Mouse (Mus musculus): ENCODE data around the gene Swi5. TPM values are rescaled to one million over a fixed set of nuclear protein-coding genes. Genes with fewer than 3 reads are reported as not detected.

Swi5 gene
- polyA plus RNA-seq, 1 experiment from 2014 or later, result 404 TPM

DNA sequence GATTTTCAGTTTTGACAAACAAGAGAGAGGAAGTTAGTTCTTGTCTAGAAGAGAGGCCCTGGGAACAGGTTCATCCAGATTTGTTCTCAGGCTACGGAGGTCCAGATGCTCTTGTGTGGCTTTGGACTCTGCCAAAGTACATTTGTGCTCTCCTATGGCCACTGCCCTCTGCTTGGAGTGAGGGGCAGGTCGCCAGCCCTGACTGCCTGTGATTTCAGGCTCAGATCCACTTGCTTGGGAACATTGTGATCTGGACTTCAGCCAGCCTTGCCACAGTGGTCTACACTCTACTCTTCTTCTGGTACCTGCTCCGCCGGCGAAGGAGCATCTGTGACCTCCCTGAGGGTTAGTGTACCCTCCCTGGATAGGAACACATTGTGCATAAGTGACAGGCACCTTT is 35.2 kb downstream of the Swi5 start:
- Histone ChIP-seq H3K9me3 (no peaks in the 10 kb centered on the region), H3K4me2 (no peak overlapping the region), H3K27me3 (replicated peaks) (no peaks in the 10 kb centered on the region), H3K36me3 (replicated peaks) (peaks cover 35% of the 10 kb centered on the region; the same call in 1 of the 2 replicates), H3K4me1 (no peaks in the 10 kb centered on the region), H3K4me3 (no peak overlapping the region), H3K9ac (no peak overlapping the region), H3K27ac (no peak overlapping the region)
- WGBS, result 90% methylated on average over 5 of the region's 5 CpGs
- no peak for ATAC-seq (replicated peaks)

DNA sequence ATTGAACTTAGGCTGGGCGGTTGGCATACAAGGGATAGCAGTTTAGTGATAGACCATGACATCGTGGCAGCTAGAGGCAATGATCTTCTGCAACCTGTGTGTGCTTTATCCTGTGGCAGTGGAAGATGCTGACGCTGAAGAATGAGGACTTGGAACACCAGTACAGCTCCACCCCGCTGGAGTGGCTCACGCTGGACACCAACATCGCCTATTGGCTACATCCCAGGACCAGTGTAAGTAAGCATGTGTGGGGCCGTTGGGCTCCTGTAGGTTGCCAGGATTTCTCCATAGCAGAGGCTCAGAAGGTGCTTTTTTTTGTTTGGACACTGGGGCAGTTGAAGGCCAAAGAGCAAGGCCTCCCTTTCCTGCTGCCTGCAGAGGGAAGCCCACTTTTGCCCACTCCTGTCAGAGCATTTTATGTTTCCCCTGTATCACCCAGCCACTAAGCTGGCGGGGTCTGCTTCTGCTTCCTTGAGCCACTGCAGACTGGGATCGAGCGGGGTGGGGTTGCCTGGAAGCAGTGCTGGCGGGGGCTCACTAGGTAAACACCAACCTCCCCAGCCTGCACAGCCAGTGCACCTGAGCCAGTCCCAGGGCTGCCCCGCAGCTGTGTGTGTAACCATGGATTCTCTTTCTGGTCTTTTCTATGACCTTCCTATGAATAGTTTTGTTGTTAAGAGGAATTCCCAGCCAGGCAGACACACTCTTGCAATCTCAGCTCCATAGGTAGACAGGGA is 35.9 kb downstream of the Swi5 start:
- H3K4me2 ChIP-seq, result no peak overlapping the region
- no peaks in the 10 kb centered on the region for H3K27me3 ChIP-seq (replicated peaks)
- H3K36me3 ChIP-seq (replicated peaks), result peaks cover 37% of the 10 kb centered on the region; the same call in 1 of the 2 replicates
- WGBS, result 93% methylated on average over 12 of the region's 12 CpGs
- H3K27ac ChIP-seq, result no peak overlapping the region
- H3K9ac ChIP-seq, result no peak overlapping the region
- H3K4me3 ChIP-seq, result no peak overlapping the region
- H3K9me3 ChIP-seq, result no peaks in the 10 kb centered on the region
- H3K4me1 ChIP-seq, result no peaks in the 10 kb centered on the region
- no peak for ATAC-seq (replicated peaks)

- H3K9ac ChIP-seq, result no peak overlapping the region
- no peak overlapping the region for H3K4me2 ChIP-seq
- whole genome bisulfite sequencing, result 82% methylated on average over 10 of the region's 10 CpGs
- H3K36me3 ChIP-seq (replicated peaks), result peaks cover 25% of the 10 kb centered on the region; the same call in 1 of the 2 replicates
- no peak overlapping the region for H3K27ac ChIP-seq
- H3K27me3 ChIP-seq (replicated peaks), result no peaks in the 10 kb centered on the region
- no peaks in the 10 kb centered on the region for H3K9me3 ChIP-seq
- H3K4me1 ChIP-seq, result no peaks in the 10 kb centered on the region
- H3K4me3 ChIP-seq, result no peak overlapping the region
- no peak for ATAC-seq (replicated peaks)
Measured at GRCm38 (mm10) chr2:32248377-32249361, 39.2 kb downstream of the Swi5 start.

DNA sequence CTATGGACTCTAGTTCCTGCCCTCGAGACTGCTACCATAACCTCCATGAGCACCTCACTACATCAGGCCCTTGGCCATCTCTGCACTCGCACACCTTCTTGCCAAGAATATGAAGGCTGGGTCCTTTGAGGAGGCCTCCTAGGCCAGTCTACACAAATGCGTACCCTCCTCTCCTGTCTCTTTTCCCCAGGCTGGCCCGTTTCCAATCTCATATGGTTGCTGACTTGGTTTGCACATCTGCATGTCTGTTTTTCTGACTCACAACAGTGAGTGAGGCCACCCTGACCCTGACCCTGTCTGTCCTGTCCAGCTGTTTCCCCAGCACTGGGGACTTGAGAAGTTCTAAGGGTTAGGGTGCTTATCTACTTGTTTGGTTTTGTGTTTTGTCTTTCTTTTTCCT is 41.1 kb downstream of the Swi5 start:
- no peaks in the 10 kb centered on the region for H3K4me1 ChIP-seq
- H3K4me3 ChIP-seq, result no peak overlapping the region
- H3K9me3 ChIP-seq, result no peaks in the 10 kb centered on the region
- no peak overlapping the region for H3K4me2 ChIP-seq
- peaks cover 23% of the 10 kb centered on the region; the same call in 1 of the 2 replicates for H3K36me3 ChIP-seq (replicated peaks)
- no peak overlapping the region for H3K9ac ChIP-seq
- ATAC-seq (replicated peaks), result no peak
- 90% methylated on average over 4 of the region's 4 CpGs for WGBS
- no peak overlapping the region for H3K27ac ChIP-seq
- H3K27me3 ChIP-seq (replicated peaks), result no peaks in the 10 kb centered on the region

- Histone ChIP-seq H3K27ac (no peak overlapping the region), H3K4me2 (no peak overlapping the region), H3K36me3 (replicated peaks) (peaks cover 22% of the 10 kb centered on the region; the same call in 1 of the 2 replicates), H3K27me3 (replicated peaks) (no peaks in the 10 kb centered on the region), H3K9ac (no peak overlapping the region), H3K4me3 (no peak overlapping the region), H3K9me3 (no peaks in the 10 kb centered on the region), H3K4me1 (no peaks in the 10 kb centered on the region)
- ATAC-seq (replicated peaks), result no peak
- WGBS, result 90% methylated on average over 4 of the region's 4 CpGs
Measured at GRCm38 (mm10) chr2:32242986-32243385, 44.9 kb downstream of the Swi5 start.

DNA sequence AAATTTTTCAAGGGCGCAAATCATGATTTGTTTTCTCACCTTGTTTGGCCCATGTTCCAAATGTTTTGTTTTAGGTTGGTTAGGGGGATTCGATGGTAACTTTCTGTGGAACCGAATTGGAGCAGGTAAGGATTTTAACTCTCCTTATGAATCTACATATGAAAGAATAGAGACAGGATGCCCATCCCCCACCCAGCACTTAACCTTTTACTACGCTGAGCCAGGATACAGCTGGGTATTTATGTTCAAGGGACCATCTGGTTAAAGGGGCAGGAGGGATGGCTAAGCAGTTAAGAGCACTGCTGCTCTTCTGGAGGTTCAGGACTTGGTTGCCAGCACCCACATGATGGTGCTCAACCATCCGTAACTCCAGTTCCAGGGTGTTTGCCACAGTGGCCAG is 47.3 kb downstream of the Swi5 start:
- Histone ChIP-seq H3K4me1 (peaks cover 14% of the 10 kb centered on the region), H3K27ac (no peak overlapping the region), H3K9me3 (no peaks in the 10 kb centered on the region), H3K4me2 (no peak overlapping the region), H3K27me3 (replicated peaks) (no peaks in the 10 kb centered on the region), H3K4me3 (no peak overlapping the region), H3K9ac (no peak overlapping the region), H3K36me3 (replicated peaks) (peaks cover 10% of the 10 kb centered on the region; the same call in 1 of the 2 replicates)
- 86% methylated on average over 5 of the region's 5 CpGs for WGBS
- no peak for ATAC-seq (replicated peaks)

GRCm38 (mm10) chr2:32238708-32239435 is 49.0 kb downstream of the Swi5 start:
- Histone ChIP-seq H3K9ac (no peak overlapping the region), H3K9me3 (no peaks in the 10 kb centered on the region), H3K4me1 (peaks cover 25% of the 10 kb centered on the region), H3K27me3 (replicated peaks) (no peaks in the 10 kb centered on the region), H3K36me3 (replicated peaks) (peaks cover 7% of the 10 kb centered on the region; the same call in 1 of the 2 replicates), H3K27ac (no peak overlapping the region), H3K4me3 (no peak overlapping the region), H3K4me2 (no peak overlapping the region)
- no peak for ATAC-seq (replicated peaks)
- 91% methylated on average over 9 of the region's 9 CpGs for WGBS

- 50% methylated on average over 4 of the region's 4 CpGs for WGBS
- ATAC-seq (replicated peaks), result no peak
- H3K27me3 ChIP-seq (replicated peaks), result no peaks in the 10 kb centered on the region
Measured at GRCm38 (mm10) chr2:32237571-32237970, 50.3 kb downstream of the Swi5 start.

GRCm38 (mm10) chr2:32236760-32237487 is 51.0 kb downstream of the Swi5 start:
- Histone ChIP-seq H3K9ac (peak overlapping the region; percentile 70), H3K27ac (peak overlapping the region; percentile 84), H3K4me3 (peak overlapping the region; percentile 80), H3K4me2 (peak overlapping the region; percentile 85), H3K27me3 (replicated peaks) (no peaks in the 10 kb centered on the region), H3K36me3 (replicated peaks) (peaks cover 16% of the 10 kb centered on the region), H3K4me1 (peaks cover 25% of the 10 kb centered on the region), H3K9me3 (no peaks in the 10 kb centered on the region)
- WGBS, result under 1% methylated on average over 20 of the region's 20 CpGs
- ATAC-seq (replicated peaks), result peak; percentile 57

More at GRCm38 (mm10) chr2:32237571-32237970, 50.3 kb downstream of the Swi5 start:
- peaks cover 25% of the 10 kb centered on the region for H3K4me1 ChIP-seq
- 0 out of 2 replicates have a peak overlapping the region, but pooled peaks have one; percentile 84 for H3K27ac ChIP-seq
- H3K4me2 ChIP-seq, result peak overlapping the region; percentile 85
- H3K4me3 ChIP-seq, result peak overlapping the region; percentile 80
- H3K9me3 ChIP-seq, result no peaks in the 10 kb centered on the region
- peak overlapping the region; percentile 70 for H3K9ac ChIP-seq
- peaks cover 12% of the 10 kb centered on the region for H3K36me3 ChIP-seq (replicated peaks)

GRCm38 (mm10) chr2:32235886-32236759 is 51.8 kb downstream of the Swi5 start, which contains the start of gene Pomt1:
Gene Pomt1, plus strand, starts transcription at chr2:32236590.
- under 1% methylated on average over 54 of the region's 54 CpGs for WGBS
- Histone ChIP-seq H3K27me3 (replicated peaks) (no peaks in the 10 kb centered on the region), H3K4me2 (peak within 1 kb of the TSS; percentile 85), H3K9me3 (no peaks in the 10 kb centered on the region), H3K4me3 (peak within 1 kb of the TSS; percentile 80), H3K27ac (peak within 1 kb of the TSS; percentile 84), H3K36me3 (replicated peaks) (peaks cover 24% of the 10 kb centered on the region), H3K4me1 (peaks cover 25% of the 10 kb centered on the region), H3K9ac (peak within 1 kb of the TSS; percentile 70)
- ATAC-seq (replicated peaks), result peak; percentile 94
